Mouse (Mus musculus) mammary gland, adult 2 months (tissue): Measurements from ENCODE around the gene Aqp12. TPM values are rescaled to one million over a fixed set of nuclear protein-coding genes. Genes with fewer than 3 reads are reported as not detected.

ENCODE experiments used
- polyA plus RNA-seq: library from polyadenylated mRNA; depleted of rRNA; stranded (reverse); fragments of >200 nt; gene quantifications from 2 replicates; pipeline ENCODE4 v1.2.3, GENCODE M21; 2012; ENCODE audit warnings: low replicate concordance; rRNA removed

Aqp12 gene
- polyA plus RNA-seq: not detected in 2 replicates

GRCm38 (mm10) chr1:93006061-93006460 lies at the start of gene Aqp12:
Gene Aqp12 (plus strand): TSS chr1:93006334.

Other genes starting within 250 kb of the Aqp12 start
- 28.3 and 48.2 TPM in 2 replicates for gene Gpc1, start 174.7 kb upstream of the Aqp12 start, polyA plus RNA-seq
- gene Ankmy1, start 103.4 kb upstream of the Aqp12 start, polyA plus RNA-seq: 0.17 and 0.23 TPM in 2 replicates
- 30.0 and 42.4 TPM in 2 replicates for gene Dusp28, start 99.4 kb upstream of the Aqp12 start, polyA plus RNA-seq
- gene Rnpepl1, start 95.6 kb upstream of the Aqp12 start, polyA plus RNA-seq: 207 and 319 TPM in 2 replicates
- 21.3 and 25.7 TPM in 2 replicates for gene Capn10, start 72.0 kb upstream of the Aqp12 start, polyA plus RNA-seq
- 5.6 and 6.3 TPM in 2 replicates for gene Gpr35, start 55.5 kb upstream of the Aqp12 start, polyA plus RNA-seq
- gene Kif1a, start 95.6 kb downstream of the Aqp12 start, polyA plus RNA-seq: 2.7 and 3.2 TPM in 2 replicates
- 0.53 TPM in 1 of 2 replicates, not detected in the other for gene Agxt, start 128.9 kb downstream of the Aqp12 start, polyA plus RNA-seq
- 0.19 and 0.82 TPM in 2 replicates for gene 2310007B03Rik, start 154.6 kb downstream of the Aqp12 start, polyA plus RNA-seq
- 0.37 and 0.38 TPM in 2 replicates for gene Crocc2, start 162.4 kb downstream of the Aqp12 start, polyA plus RNA-seq
- gene Sned1, start 229.5 kb downstream of the Aqp12 start, polyA plus RNA-seq: 33.3 and 46.3 TPM in 2 replicates